In genomic region chr1:171063569-171064490, GRCm38 (mm10) we compare ENCODE assay signal across 8 mouse cellular contexts. TPM values are rescaled to one million over a fixed set of nuclear protein-coding genes. Genes with fewer than 3 reads are reported as not detected.
A peak's percentile ranks its signal among the peaks of the same experiment; 100 is the strongest.
DNase-seq lines count a peak whose midpoint lies in the region; ATAC-seq and TF ChIP-seq lines count a peak whose summit lies in the region.
"Not testable (repeated sequence)": the region's sequence is repeated elsewhere in the genome, so short reads cannot be mapped to it uniquely, and the experiment has no call there.

No protein-coding gene starts in this region.

- peak overlapping the region; percentile 35 for H3K4me3 ChIP-seq in forebrain, embryonic 10.5 days
- peak overlapping the region; percentile 41 for H3K4me3 ChIP-seq in heart, embryonic 11.5 days (ENCODE audit: low read depth, low read length)
- H3K4me3 ChIP-seq in kidney, adult 2 months (ENCODE audit: insufficient read depth, low read depth, low read length): peak overlapping the region; percentile 11
- H3K4me3 ChIP-seq in limb, embryonic 12.5 days (replicated peaks): peak overlapping the region; percentile 41
- H3K4me3 ChIP-seq in midbrain, embryonic 12.5 days: peak overlapping the region; percentile 36

- H3K36me3 ChIP-seq in forebrain, embryonic 10.5 days (replicated peaks); heart, embryonic 11.5 days (ENCODE audit: control insufficient read depth, insufficient read depth, low read length); kidney, adult 2 months (ENCODE audit: control insufficient read depth, insufficient read depth, low read length); limb, embryonic 12.5 days; midbrain, embryonic 12.5 days: not testable (repeated sequence)

- whole genome bisulfite sequencing in forebrain, embryonic 10.5 days: 9% methylated on average over 42 of the region's 61 CpGs
- WGBS in heart, embryonic 11.5 days (ENCODE audit: insufficient replicate concordance): 7% methylated on average over 37 of the region's 61 CpGs
- WGBS in kidney, adult 2 months: 12% methylated on average over 42 of the region's 61 CpGs
- WGBS in limb, embryonic 12.5 days: 9% methylated on average over 41 of the region's 61 CpGs
- 10% methylated on average over 40 of the region's 61 CpGs for WGBS in midbrain, embryonic 12.5 days

- not testable (repeated sequence) for H3K27ac ChIP-seq in forebrain, embryonic 10.5 days; heart, embryonic 11.5 days (ENCODE audit: low read depth, low read length); kidney, adult 2 months (ENCODE audit: insufficient read depth, low read depth, low read length); limb, embryonic 12.5 days; midbrain, embryonic 12.5 days (replicated peaks)

- ATAC-seq in heart, embryonic 11.5 days (replicated peaks; ENCODE audit: insufficient number of reproducible peaks, low FRiP score, low TSS enrichment): peak; percentile 69
- peak; percentile 64 for ATAC-seq in limb, embryonic 12.5 days (ENCODE audit: insufficient number of reproducible peaks, insufficient read depth, low FRiP score, low TSS enrichment, low read depth)
- ATAC-seq in midbrain, embryonic 12.5 days (ENCODE audit: low FRiP score, low read depth): peak; percentile 82

- not testable (repeated sequence) for H3K9me3 ChIP-seq in forebrain, embryonic 10.5 days; heart, embryonic 11.5 days (replicated peaks; ENCODE audit: control insufficient read depth, low read length); limb, embryonic 12.5 days; midbrain, embryonic 12.5 days

- not testable (repeated sequence) for TF ChIP-seq POLR2A in kidney, adult 2 months (IDR thresholded peaks at IDR 0.05; ENCODE audit: low read depth, low read length)

- H3K9ac ChIP-seq in heart, embryonic 11.5 days (ENCODE audit: low read depth, low read length): 0 out of 2 replicates have a peak overlapping the region, but pooled peaks have one; percentile 1
- peak overlapping the region; percentile 31 for H3K9ac ChIP-seq in limb, embryonic 12.5 days (replicated peaks)
- H3K9ac ChIP-seq in midbrain, embryonic 12.5 days (replicated peaks): not testable (repeated sequence)

- H3K27me3 ChIP-seq in forebrain, embryonic 10.5 days (ENCODE audit: poor library complexity, severe bottlenecking): peaks cover 42% of the 10 kb centered on the region
- peaks cover 22% of the 10 kb centered on the region for H3K27me3 ChIP-seq in heart, embryonic 11.5 days (ENCODE audit: control insufficient read depth, insufficient read depth, low read length)
- H3K27me3 ChIP-seq in kidney, adult 2 months (replicated peaks; ENCODE audit: control insufficient read depth, insufficient read depth, low read length): not testable (repeated sequence)
- H3K27me3 ChIP-seq in limb, embryonic 12.5 days: peaks cover 45% of the 10 kb centered on the region
- H3K27me3 ChIP-seq in midbrain, embryonic 12.5 days: peaks cover 41% of the 10 kb centered on the region

- TF ChIP-seq CTCF in kidney, adult 2 months (conservative IDR thresholded peaks at IDR 0.05; ENCODE audit: insufficient read depth, insufficient read length, low read depth, low read length): not testable (repeated sequence)

- peaks cover 14% of the 10 kb centered on the region for H3K4me1 ChIP-seq in forebrain, embryonic 10.5 days
- H3K4me1 ChIP-seq in heart, embryonic 11.5 days (ENCODE audit: control insufficient read depth, insufficient read depth, low read length); kidney, adult 2 months (ENCODE audit: control insufficient read depth, insufficient read depth, low read length); limb, embryonic 12.5 days (replicated peaks); midbrain, embryonic 12.5 days: not testable (repeated sequence)

- DNase-seq in adrenal gland, postnatal 25 days: peak; percentile 25
- peak; percentile 71 for DNase-seq in forebrain, embryonic 10.5 days (ENCODE audit: extremely low spot score, low spot score)
- DNase-seq in kidney, adult 2 months: peak; percentile 46
- peak; percentile 68 for DNase-seq in right cerebral cortex, postnatal 25 days
- peak; percentile 41 for DNase-seq in urinary bladder, postnatal 10 days (ENCODE audit: low spot score)

- H3K4me2 ChIP-seq in heart, embryonic 11.5 days: peak overlapping the region; percentile 54
- H3K4me2 ChIP-seq in limb, embryonic 12.5 days: peak overlapping the region; percentile 53
- H3K4me2 ChIP-seq in midbrain, embryonic 12.5 days (replicated peaks): peak overlapping the region; percentile 44

RNA-seq across cellular contexts. Expression of gene Fcgr3, which starts 0.9 kb away (rescaled TPM):
- 5.5 and 7.4 TPM in 2 replicates for total RNA-seq in adrenal gland, postnatal 25 days (2021)
- polyA plus RNA-seq in forebrain, embryonic 10.5 days (2016; fragmentation: Nextera tagmentation; extraction: Ambion mirVana): 3.2 and 4.5 TPM in 2 replicates
- 3.8 and 4.4 TPM in 2 replicates for polyA plus RNA-seq in heart, embryonic 11.5 days (2014; fragmentation: Nextera tagmentation; extraction: Ambion mirVana)
- polyA plus RNA-seq in kidney, adult 2 months (2012; rRNA removed): 4.8 and 6.4 TPM in 2 replicates
- polyA plus RNA-seq in limb, embryonic 12.5 days (2016; fragmentation: Nextera tagmentation; extraction: Ambion mirVana): 4.5 and 5.3 TPM in 2 replicates
- polyA plus RNA-seq in midbrain, embryonic 12.5 days (2016; fragmentation: Nextera tagmentation; extraction: Ambion mirVana): 5.8 and 9.8 TPM in 2 replicates

RNA-seq across cellular contexts. Expression of gene Fcgr4, which starts 45.1 kb away (rescaled TPM):
- total RNA-seq in adrenal gland, postnatal 25 days (2021): 0.76 and 1.6 TPM in 2 replicates
- polyA plus RNA-seq in forebrain, embryonic 10.5 days (2016; fragmentation: Nextera tagmentation; extraction: Ambion mirVana): 0.11 TPM in 1 of 2 replicates, not detected in the other
- polyA plus RNA-seq in heart, embryonic 11.5 days (2014; fragmentation: Nextera tagmentation; extraction: Ambion mirVana): 0.23 TPM in 1 of 2 replicates, not detected in the other
- polyA plus RNA-seq in kidney, adult 2 months (2012; rRNA removed): 3.3 and 3.7 TPM in 2 replicates
- 0.17 and 0.21 TPM in 2 replicates for polyA plus RNA-seq in limb, embryonic 12.5 days (2016; fragmentation: Nextera tagmentation; extraction: Ambion mirVana)
- polyA plus RNA-seq in midbrain, embryonic 12.5 days (2016; fragmentation: Nextera tagmentation; extraction: Ambion mirVana): 0.19 TPM in 1 of 2 replicates, not detected in the other

RNA-seq across cellular contexts. Expression of gene Cfap126, which starts 49.9 kb away (rescaled TPM):
- 2.3 and 4.5 TPM in 2 replicates for total RNA-seq in adrenal gland, postnatal 25 days (2021)
- 2.2 and 2.8 TPM in 2 replicates for polyA plus RNA-seq in forebrain, embryonic 10.5 days (2016; fragmentation: Nextera tagmentation; extraction: Ambion mirVana)
- 2.7 and 5.6 TPM in 2 replicates for polyA plus RNA-seq in heart, embryonic 11.5 days (2014; fragmentation: Nextera tagmentation; extraction: Ambion mirVana)
- polyA plus RNA-seq in kidney, adult 2 months (2012; rRNA removed): 15.6 and 16.7 TPM in 2 replicates
- 1.5 and 1.6 TPM in 2 replicates for polyA plus RNA-seq in limb, embryonic 12.5 days (2016; fragmentation: Nextera tagmentation; extraction: Ambion mirVana)
- polyA plus RNA-seq in midbrain, embryonic 12.5 days (2016; fragmentation: Nextera tagmentation; extraction: Ambion mirVana): 1.7 and 3.6 TPM in 2 replicates
